Mouse (Mus musculus) lung, adult 18-20 months (tissue): ENCODE data around the gene Rasal1.
A peak's percentile ranks its signal among the peaks of the same experiment; 100 is the strongest.

ENCODE experiments used
- DNase-seq, 2 experiments: peaks; one replicate each; pipeline ENCODE4 v3.0.0; 2022; ENCODE audit warnings: mixed read lengths in 2 of 2

Gene Rasal1

GRCm38 (mm10) chr5:120648569-120649373 is at the start of gene Rasal1:
Gene Rasal1, plus strand, starts transcription at chr5:120648812.
- DNase-seq: peak; percentile 21 to 34

- no peak for DNase-seq
These were observed 49.0 kb upstream of the Rasal1 start for GRCm38 (mm10) chr5:120599625-120600024.

DNA sequence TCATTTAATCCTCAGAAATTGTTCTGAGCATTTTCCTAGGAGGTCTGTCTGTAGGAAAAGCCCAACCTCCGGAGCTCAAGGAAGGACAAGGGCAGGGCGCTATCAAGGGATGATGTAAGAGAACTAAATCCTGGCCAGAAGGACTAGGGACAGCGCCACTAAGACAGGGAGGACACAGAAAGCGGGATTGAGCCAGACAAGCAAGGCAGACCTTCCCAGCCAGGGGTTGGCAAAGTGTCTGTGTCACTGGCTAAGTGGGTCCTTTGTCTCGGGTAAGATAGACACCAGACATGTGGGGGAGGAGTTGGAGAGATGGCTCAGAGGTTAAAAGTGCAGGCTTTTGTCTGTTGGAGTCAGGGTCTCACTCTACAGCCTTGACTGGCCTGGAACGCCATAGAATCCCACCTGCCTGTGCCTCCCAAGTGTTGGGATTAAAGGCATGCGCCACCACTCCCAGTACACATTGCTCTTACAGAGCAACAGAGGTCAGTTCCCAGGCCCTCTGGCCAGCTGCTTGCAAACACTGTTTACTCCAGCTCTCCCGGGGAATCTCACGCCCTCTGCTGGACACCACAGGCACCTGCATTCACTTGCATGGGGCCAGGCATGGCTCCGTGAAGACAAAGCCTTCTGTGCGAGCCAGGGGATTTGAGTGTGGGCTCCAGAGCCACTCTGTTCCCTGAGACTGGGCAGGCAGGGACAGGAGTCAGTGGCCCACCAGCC is 47.5 kb upstream of the Rasal1 start:
- DNase-seq: no peak

DNA sequence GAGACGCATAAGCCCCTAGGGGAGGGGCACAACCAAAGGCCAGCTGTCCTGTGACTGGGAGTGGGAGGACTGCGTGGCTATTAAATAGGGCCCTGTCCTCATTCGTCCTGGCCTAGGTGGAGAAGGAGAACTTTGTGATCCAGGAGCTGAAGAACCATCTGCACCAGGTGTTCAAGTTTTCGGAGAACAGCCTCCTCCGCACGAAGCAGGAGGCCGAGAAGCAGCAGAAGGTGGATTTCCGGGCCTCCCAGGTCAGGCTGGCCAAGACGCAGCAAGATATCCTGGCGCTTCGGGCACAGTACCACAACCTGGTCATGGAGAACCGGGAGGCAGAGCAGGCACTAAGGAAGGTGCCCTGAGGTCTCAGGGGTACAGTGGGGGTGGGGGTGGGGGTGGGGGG is 46.4 kb upstream of the Rasal1 start:
- DNase-seq: no peak

- no peak for DNase-seq
These were observed 45.1 kb upstream of the Rasal1 start for GRCm38 (mm10) chr5:120603515-120603914.

GRCm38 (mm10) chr5:120604839-120605238 is 43.8 kb upstream of the Rasal1 start:
- DNase-seq: peak; percentile 77 to 82

DNA sequence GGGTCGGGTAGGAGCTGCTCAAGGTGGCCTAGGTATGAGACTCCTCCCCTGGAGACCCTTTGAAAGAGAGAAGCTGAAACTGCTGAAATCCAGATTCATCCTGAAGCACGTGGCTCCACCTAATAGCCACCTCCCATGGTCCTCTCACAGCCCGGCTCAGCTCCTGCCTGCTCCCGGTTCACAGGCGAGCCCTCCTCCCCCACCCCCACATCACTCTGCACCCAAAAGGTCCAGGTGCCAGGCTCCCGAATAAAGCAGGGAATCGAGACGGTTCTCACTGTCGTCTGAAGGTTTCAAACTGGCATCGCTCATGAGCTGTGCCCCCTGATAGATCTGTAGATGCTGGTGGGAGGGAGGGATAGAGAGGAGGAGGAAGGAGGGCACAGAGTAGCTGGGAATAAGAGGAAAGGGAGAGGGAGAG is 43.4 kb upstream of the Rasal1 start:
- no peak for DNase-seq

- DNase-seq: peak; percentile 79 to 87
These were observed 42.9 kb upstream of the Rasal1 start for GRCm38 (mm10) chr5:120605688-120606087.

GRCm38 (mm10) chr5:120606590-120607200 is 41.9 kb upstream of the Rasal1 start:
- no peak for DNase-seq

DNA sequence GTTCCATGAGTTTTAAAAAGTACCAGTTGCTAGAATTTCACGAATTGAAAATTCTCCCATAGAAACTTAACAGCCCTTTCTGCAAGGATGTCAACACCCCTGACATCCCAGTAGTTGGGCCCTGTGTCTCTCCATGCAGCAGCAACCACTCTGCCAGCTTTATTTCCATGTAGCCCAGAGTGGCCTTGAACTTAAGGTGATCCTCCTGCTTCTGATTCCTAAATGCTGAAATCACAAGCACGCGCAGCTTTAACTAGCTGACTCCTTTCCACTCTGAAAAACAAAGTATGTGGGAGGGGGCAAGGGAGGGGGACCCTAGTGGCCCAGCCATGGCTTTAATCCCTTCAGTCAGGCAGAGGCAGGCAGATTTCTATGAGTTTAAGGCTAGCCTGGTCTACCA is 41.3 kb upstream of the Rasal1 start:
- DNase-seq: no peak

DNA sequence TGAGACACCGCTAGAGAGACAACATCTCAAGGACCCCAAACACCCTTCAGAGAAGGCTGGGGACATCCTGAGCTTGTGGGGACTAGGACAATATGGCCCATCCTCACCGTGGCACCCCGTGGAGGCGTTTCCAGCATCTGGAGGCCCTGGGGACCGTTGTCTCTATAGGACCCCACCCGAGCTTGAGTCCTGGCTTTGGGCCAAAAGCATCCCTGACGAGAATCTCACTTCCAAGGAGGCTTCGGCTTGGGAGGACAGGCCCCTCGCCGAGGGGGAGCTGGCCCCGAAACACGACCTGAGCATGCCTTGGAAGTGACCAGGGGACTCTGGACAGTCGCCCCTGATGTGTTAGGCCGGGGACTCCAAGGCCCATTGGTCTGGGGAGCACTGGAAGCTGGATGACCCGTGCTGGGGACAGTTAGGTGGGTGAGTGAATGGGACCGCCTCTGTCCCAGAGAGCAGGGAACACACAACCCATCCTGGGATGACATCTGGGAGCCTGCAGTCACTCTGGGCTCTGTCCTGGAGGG is 39.3 kb upstream of the Rasal1 start:
- no peak for DNase-seq

DNA sequence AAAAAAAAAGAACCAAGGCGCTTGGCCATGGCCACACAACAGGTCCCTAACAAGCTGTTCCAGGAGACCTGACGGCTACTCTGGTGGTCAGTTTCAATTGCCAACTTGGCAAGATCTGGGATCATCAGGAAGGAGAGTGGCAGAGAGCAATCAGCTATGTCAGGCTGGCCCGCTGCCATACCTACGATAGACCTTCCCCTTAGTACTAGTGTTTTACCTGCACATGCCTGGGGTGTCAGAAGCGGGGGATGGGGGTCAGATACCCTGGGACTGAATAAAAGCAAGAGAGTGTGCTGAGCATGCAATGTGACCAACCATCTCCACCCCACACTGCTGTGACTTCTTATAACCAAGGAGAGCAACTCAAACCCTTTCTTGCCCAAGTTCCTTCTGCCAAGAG is 37.7 kb upstream of the Rasal1 start:
- DNase-seq: no peak

DNA sequence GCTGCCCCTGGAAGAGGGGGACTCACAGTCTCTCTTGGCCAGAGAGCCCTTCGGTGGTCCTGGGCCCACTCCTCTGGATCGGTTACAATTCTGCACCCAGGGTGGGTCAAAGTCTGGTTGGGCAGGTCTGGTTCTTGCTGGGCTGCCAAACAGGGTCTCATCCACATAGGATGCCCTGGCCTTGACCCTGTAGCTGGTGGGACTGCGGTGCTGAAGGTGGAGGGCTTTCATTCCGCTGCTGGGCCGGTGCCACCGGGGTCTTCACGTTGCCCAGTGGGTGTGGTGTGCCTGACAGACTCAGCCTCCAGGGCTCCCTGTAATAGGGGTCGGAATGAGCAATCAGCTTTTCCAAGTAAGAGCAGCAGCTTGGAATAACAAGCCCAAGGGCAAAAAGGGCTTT is 37.2 kb upstream of the Rasal1 start:
- DNase-seq: no peak

- DNase-seq: peak; percentile 96
These were observed 36.2 kb upstream of the Rasal1 start, which contains the start of the genes Rita1 and Ddx54 for GRCm38 (mm10) chr5:120612442-120612821. Gene Rita1, minus strand, starts transcription at chr5:120612589. Gene Ddx54, plus strand, starts transcription at chr5:120612739.

- DNase-seq: peak; percentile 100
These were observed 35.6 kb upstream of the Rasal1 start for GRCm38 (mm10) chr5:120612822-120613604.

DNA sequence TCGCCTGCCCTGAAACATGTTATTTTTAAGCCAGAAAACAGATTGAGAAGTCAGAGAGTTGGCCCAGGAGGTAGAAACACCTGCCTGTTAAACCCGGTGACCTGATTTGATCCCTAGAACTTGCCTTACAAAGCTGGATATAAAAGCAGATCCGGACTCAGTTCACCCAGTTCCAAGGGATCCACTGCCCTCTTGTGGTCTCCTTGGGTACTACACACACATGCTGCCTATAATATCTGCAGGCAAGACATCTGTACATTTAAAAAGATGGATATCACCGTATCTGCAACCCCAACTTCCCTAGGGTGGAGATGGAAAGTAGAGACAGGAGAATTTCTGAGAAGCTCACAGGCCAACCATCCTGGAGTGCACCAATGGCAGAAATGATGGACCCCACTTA is 32.7 kb upstream of the Rasal1 start:
- no peak for DNase-seq

GRCm38 (mm10) chr5:120618778-120619177 is 29.8 kb upstream of the Rasal1 start:
- no peak for DNase-seq

DNA sequence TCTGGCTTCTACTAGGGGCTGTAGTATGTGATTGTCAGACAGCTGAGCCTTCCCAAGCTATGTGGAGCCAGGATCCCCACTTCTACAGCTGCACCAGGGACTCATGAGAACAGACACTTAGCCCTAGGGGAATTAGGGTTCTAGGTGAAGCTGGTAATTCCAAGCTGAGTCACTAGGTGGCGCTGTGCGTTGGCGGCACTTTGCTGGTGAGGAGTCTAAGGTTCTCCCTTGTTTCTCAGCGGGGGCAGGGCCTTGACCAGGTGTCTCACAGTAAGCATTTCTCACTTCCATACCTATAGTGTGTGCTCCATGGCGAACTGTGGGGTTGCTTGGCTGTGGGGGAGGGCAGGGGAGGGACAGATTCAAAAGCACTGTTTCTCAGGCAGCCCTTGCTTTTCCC is 29.4 kb upstream of the Rasal1 start:
- peak in 1 of 2 experiments; percentile 29 for DNase-seq

- peak; percentile 60 to 66 for DNase-seq
These were observed 28.1 kb upstream of the Rasal1 start for GRCm38 (mm10) chr5:120620375-120621077.

- no peak for DNase-seq
These were observed 27.4 kb upstream of the Rasal1 start for GRCm38 (mm10) chr5:120621078-120621765.

DNA sequence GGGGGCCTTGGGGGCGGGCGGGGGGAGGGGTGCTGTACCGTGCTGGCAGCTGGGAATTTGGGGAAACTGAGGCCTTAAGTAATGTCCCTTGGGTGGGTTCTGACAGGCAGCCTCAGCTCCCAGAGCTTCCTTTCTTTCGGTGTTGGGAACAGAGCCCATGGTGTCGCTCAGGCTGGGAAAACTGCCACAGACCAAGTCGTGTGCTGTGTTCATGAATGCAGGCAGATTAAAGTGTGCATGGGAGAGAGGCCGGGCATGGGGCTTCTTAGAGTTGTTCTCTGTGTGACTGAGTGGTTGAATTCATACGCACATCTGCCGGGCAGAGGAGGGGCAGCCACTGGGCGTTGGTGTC is 26.8 kb upstream of the Rasal1 start:
- no peak for DNase-seq
